Mouse (Mus musculus): ENCODE measurements around the gene Dennd1a. TPM values are rescaled to one million over a fixed set of nuclear protein-coding genes. Genes with fewer than 3 reads are reported as not detected.

Gene Dennd1a
- polyA plus RNA-seq, 1 experiment from 2014 or later = 10.9 TPM

DNA sequence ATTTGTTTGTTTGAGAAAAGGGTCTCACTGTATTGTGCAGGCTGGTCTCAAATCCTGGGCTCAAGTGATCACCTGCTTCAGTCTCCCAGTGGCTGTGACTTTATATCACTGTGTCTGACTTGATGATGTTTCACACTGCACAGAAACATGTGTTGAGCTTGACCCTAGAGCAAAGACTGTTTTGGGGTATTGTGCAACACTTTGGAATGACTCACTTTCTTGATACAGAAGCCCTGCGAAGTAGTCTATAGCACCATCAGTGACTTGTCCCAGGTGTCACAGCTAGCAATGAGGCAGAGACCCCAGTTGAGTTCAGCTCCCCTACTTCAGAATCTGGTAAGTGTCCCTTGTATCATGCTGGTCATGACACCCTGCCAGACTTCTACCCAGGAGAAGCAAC, 429.7 kb downstream of the Dennd1a start:
- DNase-seq (ENCODE audit: low spot score) (no peak), ATAC-seq (ENCODE audit: low read depth) (no peak)
- no peaks in the 10 kb centered on the region for H3K4me1 ChIP-seq (ENCODE audit: control insufficient read depth, insufficient read depth, low read length)
- H3K27ac ChIP-seq (replicated peaks; ENCODE audit: low read depth, low read length) = no peak overlapping the region
- no peak overlapping the region for H3K9ac ChIP-seq (ENCODE audit: low read depth, low read length)
- H3K4me3 ChIP-seq (ENCODE audit: low read depth, low read length) = no peak overlapping the region
- 100% methylated on average over 1 of the region's 1 CpGs for WGBS
- no peaks in the 10 kb centered on the region for H3K36me3 ChIP-seq (ENCODE audit: control insufficient read depth, insufficient read depth, low read length)
- H3K27me3 ChIP-seq (replicated peaks; ENCODE audit: control insufficient read depth, insufficient read depth, low read length) = no peaks in the 10 kb centered on the region
- no peak overlapping the region for H3K4me2 ChIP-seq (ENCODE audit: low read depth, low read length)
- no peaks in the 10 kb centered on the region for H3K9me3 ChIP-seq (ENCODE audit: control insufficient read depth, low read length)

DNA sequence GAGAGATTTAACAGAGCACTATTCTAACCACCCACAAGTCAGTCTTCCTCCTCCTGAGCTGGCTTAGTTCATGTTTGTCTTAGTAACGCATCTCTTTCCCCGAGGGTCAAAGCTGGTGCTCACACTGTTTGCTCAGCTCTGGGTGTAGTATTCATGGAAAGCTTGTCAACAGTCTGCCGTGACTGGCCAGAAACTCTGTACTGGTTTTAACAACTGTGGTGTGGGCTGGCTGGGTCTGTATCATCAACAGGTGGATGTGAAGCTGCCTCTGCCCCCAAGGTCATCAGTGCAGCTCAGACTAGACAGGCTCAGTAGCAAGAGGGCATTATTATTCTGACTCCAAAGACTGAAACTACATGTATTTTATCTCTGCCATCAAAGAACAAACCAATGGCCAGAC, 430.2 kb downstream of the Dennd1a start:
- H3K27me3 ChIP-seq (replicated peaks; ENCODE audit: control insufficient read depth, insufficient read depth, low read length) = no peaks in the 10 kb centered on the region
- WGBS = 68% methylated on average over 3 of the region's 3 CpGs
- no peaks in the 10 kb centered on the region for H3K36me3 ChIP-seq (ENCODE audit: control insufficient read depth, insufficient read depth, low read length)
- H3K27ac ChIP-seq (replicated peaks; ENCODE audit: low read depth, low read length) = no peak overlapping the region
- H3K4me1 ChIP-seq (ENCODE audit: control insufficient read depth, insufficient read depth, low read length) = no peaks in the 10 kb centered on the region
- H3K4me3 ChIP-seq (ENCODE audit: low read depth, low read length) = no peak overlapping the region
- no peak overlapping the region for H3K4me2 ChIP-seq (ENCODE audit: low read depth, low read length)
- H3K9ac ChIP-seq (ENCODE audit: low read depth, low read length) = no peak overlapping the region
- DNase-seq (ENCODE audit: low spot score) = no peak
- ATAC-seq (ENCODE audit: low read depth) = no peak
- H3K9me3 ChIP-seq (ENCODE audit: control insufficient read depth, low read length) = no peaks in the 10 kb centered on the region

DNA sequence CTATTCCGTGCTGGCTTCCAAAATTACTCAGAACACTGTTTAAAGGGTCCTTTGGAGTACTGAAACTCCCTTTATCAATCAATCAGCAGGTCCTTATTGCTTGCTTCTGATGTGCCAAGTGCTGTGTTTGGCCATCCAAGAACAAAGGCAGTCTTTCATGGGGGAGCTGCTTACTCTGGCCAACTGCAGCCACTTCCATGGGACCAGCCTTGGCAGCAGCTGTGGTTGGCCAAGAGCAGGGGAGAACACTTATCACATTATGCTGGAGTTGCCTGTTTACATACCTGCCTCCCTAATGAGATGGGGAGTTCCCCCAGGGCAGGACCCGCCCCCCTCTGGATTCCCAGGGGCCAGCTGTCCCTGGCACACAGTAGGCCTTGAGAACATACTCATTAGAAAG, 432.0 kb downstream of the Dennd1a start:
- no peak overlapping the region for H3K4me2 ChIP-seq (ENCODE audit: low read depth, low read length)
- no peaks in the 10 kb centered on the region for H3K4me1 ChIP-seq (ENCODE audit: control insufficient read depth, insufficient read depth, low read length)
- 61% methylated on average over 2 of the region's 2 CpGs for WGBS

DNA sequence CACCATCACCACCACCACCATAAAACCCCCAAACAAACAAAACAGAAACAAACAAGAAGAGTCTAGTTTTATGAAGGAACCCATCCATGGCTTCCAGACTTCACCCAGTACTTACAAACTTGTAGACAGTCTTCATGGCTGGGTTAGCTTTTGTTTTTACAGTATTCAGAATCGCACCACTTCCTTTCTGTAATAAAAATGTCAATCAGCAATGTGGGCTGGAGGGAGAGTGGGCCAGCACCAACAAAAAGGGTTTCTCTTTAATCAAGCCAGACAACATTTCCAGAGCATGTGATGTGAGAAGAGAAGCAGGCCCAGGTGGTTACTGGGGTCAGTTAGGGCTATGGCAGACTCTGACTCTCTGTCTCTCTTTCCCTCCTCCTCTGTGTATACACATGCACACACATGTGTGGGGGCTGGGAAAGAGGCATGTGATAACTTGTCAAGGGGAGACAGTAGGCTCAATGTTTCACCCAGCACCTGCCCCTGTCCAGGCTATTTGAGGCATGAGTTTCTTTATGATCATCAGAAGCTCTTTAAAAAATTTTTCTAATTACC, 433.2 kb downstream of the Dennd1a start:
- ATAC-seq (ENCODE audit: low read depth) (no peak), DNase-seq (ENCODE audit: low spot score) (no peak)
- H3K4me2 ChIP-seq (ENCODE audit: low read depth, low read length) = no peak overlapping the region
- H3K9ac ChIP-seq (ENCODE audit: low read depth, low read length) = no peak overlapping the region
- no peaks in the 10 kb centered on the region for H3K9me3 ChIP-seq (ENCODE audit: control insufficient read depth, low read length)
- H3K4me3 ChIP-seq (ENCODE audit: low read depth, low read length) = no peak overlapping the region
- WGBS = 55% methylated on average over 1 of the region's 1 CpGs
- no peaks in the 10 kb centered on the region for H3K4me1 ChIP-seq (ENCODE audit: control insufficient read depth, insufficient read depth, low read length)
- no peaks in the 10 kb centered on the region for H3K27me3 ChIP-seq (replicated peaks; ENCODE audit: control insufficient read depth, insufficient read depth, low read length)
- no peaks in the 10 kb centered on the region for H3K36me3 ChIP-seq (ENCODE audit: control insufficient read depth, insufficient read depth, low read length)
- H3K27ac ChIP-seq (replicated peaks; ENCODE audit: low read depth, low read length) = no peak overlapping the region

More for the DNA sequence above, 432.0 kb downstream of the Dennd1a start:
- no peak overlapping the region for H3K4me3 ChIP-seq (ENCODE audit: low read depth, low read length)
- H3K9me3 ChIP-seq (ENCODE audit: control insufficient read depth, low read length) = no peaks in the 10 kb centered on the region
- H3K27ac ChIP-seq (replicated peaks; ENCODE audit: low read depth, low read length) = no peak overlapping the region
- no peaks in the 10 kb centered on the region for H3K36me3 ChIP-seq (ENCODE audit: control insufficient read depth, insufficient read depth, low read length)
- no peak for ATAC-seq (ENCODE audit: low read depth)
- no peak overlapping the region for H3K9ac ChIP-seq (ENCODE audit: low read depth, low read length)
- no peaks in the 10 kb centered on the region for H3K27me3 ChIP-seq (replicated peaks; ENCODE audit: control insufficient read depth, insufficient read depth, low read length)
- DNase-seq (ENCODE audit: low spot score) = no peak

DNA sequence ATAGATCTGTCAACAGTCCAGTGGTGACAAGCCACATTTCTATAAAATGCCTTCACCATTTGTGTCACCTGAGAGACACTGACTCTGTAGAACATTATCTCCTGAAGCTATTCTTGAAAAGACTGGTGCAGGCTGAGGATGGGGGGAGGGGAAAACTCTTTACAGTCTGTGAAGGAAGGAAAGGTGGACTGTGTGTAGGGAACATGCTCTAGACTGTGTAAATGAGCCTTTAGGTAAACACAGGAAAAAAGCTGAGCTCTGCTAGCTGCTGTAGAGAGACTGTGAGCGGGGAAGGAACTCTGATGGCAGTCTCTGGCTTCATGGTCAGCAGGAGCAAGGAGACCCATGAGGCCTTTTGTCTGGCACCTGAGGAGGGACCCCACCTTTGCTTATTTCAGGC, 436.6 kb downstream of the Dennd1a start:
- Histone ChIP-seq H3K27ac (replicated peaks; ENCODE audit: low read depth, low read length) (no peak overlapping the region), H3K9me3 (ENCODE audit: control insufficient read depth, low read length) (no peaks in the 10 kb centered on the region), H3K9ac (ENCODE audit: low read depth, low read length) (no peak overlapping the region), H3K4me3 (ENCODE audit: low read depth, low read length) (no peak overlapping the region), H3K4me2 (ENCODE audit: low read depth, low read length) (no peak overlapping the region), H3K36me3 (ENCODE audit: control insufficient read depth, insufficient read depth, low read length) (no peaks in the 10 kb centered on the region), H3K4me1 (ENCODE audit: control insufficient read depth, insufficient read depth, low read length) (no peaks in the 10 kb centered on the region), H3K27me3 (replicated peaks; ENCODE audit: control insufficient read depth, insufficient read depth, low read length) (no peaks in the 10 kb centered on the region)
- 58% methylated on average over 1 of the region's 1 CpGs for WGBS
- ATAC-seq (ENCODE audit: low read depth) (no peak), DNase-seq (ENCODE audit: low spot score) (no peak)

DNA sequence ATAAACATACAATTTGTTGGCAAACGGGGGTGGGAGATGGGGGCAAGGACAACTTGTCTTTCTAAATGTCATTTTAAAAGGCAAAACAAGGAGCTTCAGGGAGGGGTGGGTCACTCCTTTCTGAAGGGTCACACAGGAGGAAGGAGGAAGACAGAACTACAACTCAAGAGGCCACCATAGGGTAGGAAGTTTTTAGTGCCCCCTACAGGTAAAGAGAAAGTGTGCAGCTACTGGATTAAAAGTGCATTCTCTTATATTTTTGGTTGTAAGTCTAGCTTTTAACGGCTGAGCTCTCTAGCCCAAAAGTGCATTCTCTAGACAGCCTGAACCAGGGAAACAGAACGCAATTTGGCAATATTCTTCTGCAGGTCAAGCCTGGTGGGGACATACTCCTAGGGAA, 437.8 kb downstream of the Dennd1a start:
- Histone ChIP-seq H3K27me3 (replicated peaks; ENCODE audit: control insufficient read depth, insufficient read depth, low read length) (no peaks in the 10 kb centered on the region), H3K4me1 (ENCODE audit: control insufficient read depth, insufficient read depth, low read length) (no peaks in the 10 kb centered on the region), H3K4me2 (ENCODE audit: low read depth, low read length) (no peak overlapping the region), H3K9me3 (ENCODE audit: control insufficient read depth, low read length) (no peaks in the 10 kb centered on the region), H3K27ac (replicated peaks; ENCODE audit: low read depth, low read length) (no peak overlapping the region), H3K9ac (ENCODE audit: low read depth, low read length) (no peak overlapping the region), H3K4me3 (ENCODE audit: low read depth, low read length) (no peak overlapping the region), H3K36me3 (ENCODE audit: control insufficient read depth, insufficient read depth, low read length) (0 out of 2 replicates have a peak, but pooled peaks cover 4% of the 10 kb centered on the region)
- WGBS = 86% methylated on average over 3 of the region's 3 CpGs
- no peak for ATAC-seq (ENCODE audit: low read depth)
- DNase-seq (ENCODE audit: low spot score) = no peak

DNA sequence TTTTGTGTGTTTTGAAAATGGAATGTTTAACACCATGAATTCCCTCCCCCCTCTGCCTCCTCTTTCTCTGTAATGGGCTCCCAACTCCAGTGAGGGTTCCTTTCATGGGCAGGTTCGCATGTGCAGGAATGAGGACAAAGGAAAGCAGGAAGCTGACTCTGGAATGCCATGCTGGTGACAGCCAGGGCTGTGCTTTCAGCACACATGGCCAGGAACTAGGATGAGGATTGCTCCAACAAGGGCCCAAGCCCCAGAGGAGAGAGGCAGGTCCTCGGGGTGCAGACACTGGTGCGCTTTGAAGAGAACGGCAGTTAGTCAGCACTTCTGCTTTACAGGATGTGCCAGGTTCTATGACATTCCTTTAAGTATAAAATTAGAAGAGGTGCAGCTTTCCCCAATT, 444.5 kb downstream of the Dennd1a start:
- H3K27ac ChIP-seq (replicated peaks; ENCODE audit: low read depth, low read length) = no peak overlapping the region
- H3K9ac ChIP-seq (ENCODE audit: low read depth, low read length) = no peak overlapping the region
- no peak for ATAC-seq (ENCODE audit: low read depth)
- no peaks in the 10 kb centered on the region for H3K27me3 ChIP-seq (replicated peaks; ENCODE audit: control insufficient read depth, insufficient read depth, low read length)
- peaks cover 9% of the 10 kb centered on the region for H3K4me1 ChIP-seq (ENCODE audit: control insufficient read depth, insufficient read depth, low read length)
- DNase-seq (ENCODE audit: low spot score) = no peak
- no peak overlapping the region for H3K4me3 ChIP-seq (ENCODE audit: low read depth, low read length)
- H3K4me2 ChIP-seq (ENCODE audit: low read depth, low read length) = no peak overlapping the region
- peaks cover 13% of the 10 kb centered on the region; the same call in 1 of the 2 replicates for H3K36me3 ChIP-seq (ENCODE audit: control insufficient read depth, insufficient read depth, low read length)
- 23% methylated on average over 4 of the region's 4 CpGs for WGBS
- H3K9me3 ChIP-seq (ENCODE audit: control insufficient read depth, low read length) = no peaks in the 10 kb centered on the region

DNA sequence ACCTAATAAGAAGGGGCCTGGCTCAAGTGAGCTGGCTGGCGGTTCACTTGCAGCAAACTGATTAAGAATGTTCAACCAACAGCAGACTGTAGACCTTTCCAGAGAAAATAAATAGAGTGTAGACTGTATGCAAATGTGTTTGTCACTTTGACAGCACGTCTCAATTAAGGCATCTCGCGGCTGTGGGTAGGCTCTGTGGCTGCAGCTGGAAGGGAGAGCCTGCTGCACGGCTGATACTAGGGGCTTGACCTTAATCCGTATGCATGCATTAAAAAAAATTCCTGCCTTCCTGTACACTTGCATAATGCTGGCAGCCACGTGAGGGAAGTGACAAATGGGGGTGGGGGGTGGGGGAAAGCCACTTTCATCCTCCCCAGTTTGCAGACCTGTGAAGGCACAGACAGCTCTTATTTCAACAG, 445.0 kb downstream of the Dennd1a start:
- H3K9ac ChIP-seq (ENCODE audit: low read depth, low read length) = peak overlapping the region; percentile 30; the same call in 1 of the 2 replicates
- no peaks in the 10 kb centered on the region for H3K9me3 ChIP-seq (ENCODE audit: control insufficient read depth, low read length)
- peak overlapping the region; percentile 33 for H3K27ac ChIP-seq (replicated peaks; ENCODE audit: low read depth, low read length)
- DNase-seq (ENCODE audit: low spot score) = peak; percentile 69
- no peaks in the 10 kb centered on the region for H3K27me3 ChIP-seq (replicated peaks; ENCODE audit: control insufficient read depth, insufficient read depth, low read length)
- peaks cover 13% of the 10 kb centered on the region; the same call in 1 of the 2 replicates for H3K36me3 ChIP-seq (ENCODE audit: control insufficient read depth, insufficient read depth, low read length)
- peak; percentile 50; the same call in 1 of the 2 replicates for ATAC-seq (ENCODE audit: low read depth)
- WGBS = 11% methylated on average over 7 of the region's 7 CpGs
- no peak overlapping the region for H3K4me3 ChIP-seq (ENCODE audit: low read depth, low read length)
- no peak overlapping the region for H3K4me2 ChIP-seq (ENCODE audit: low read depth, low read length)
- H3K4me1 ChIP-seq (ENCODE audit: control insufficient read depth, insufficient read depth, low read length) = peaks cover 9% of the 10 kb centered on the region

DNA sequence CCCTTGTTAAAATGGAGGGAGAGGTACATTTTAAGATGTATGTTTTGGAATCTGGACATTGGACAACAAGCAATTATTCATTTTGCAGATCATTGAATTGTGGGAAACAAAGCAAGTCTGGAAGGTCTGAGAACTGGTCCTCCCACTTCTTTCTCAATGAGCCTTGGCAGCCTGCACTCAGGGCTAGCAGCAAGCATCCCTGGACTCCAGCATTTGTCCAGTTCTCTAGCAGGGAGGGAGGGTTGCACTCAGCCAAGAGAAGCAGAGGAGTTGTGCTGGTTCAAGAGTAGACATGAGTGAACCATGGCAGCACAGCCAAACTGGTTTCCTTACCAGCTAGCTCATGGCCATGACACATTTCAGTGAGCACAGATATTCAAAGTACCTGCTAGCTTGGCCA, 447.3 kb downstream of the Dennd1a start:
- Histone ChIP-seq H3K4me2 (ENCODE audit: low read depth, low read length) (no peak overlapping the region), H3K9ac (ENCODE audit: low read depth, low read length) (no peak overlapping the region), H3K4me1 (ENCODE audit: control insufficient read depth, insufficient read depth, low read length) (peaks cover 9% of the 10 kb centered on the region), H3K36me3 (ENCODE audit: control insufficient read depth, insufficient read depth, low read length) (peaks cover 13% of the 10 kb centered on the region; the same call in 1 of the 2 replicates), H3K27ac (replicated peaks; ENCODE audit: low read depth, low read length) (no peak overlapping the region), H3K27me3 (replicated peaks; ENCODE audit: control insufficient read depth, insufficient read depth, low read length) (no peaks in the 10 kb centered on the region), H3K9me3 (ENCODE audit: control insufficient read depth, low read length) (no peaks in the 10 kb centered on the region), H3K4me3 (ENCODE audit: low read depth, low read length) (no peak overlapping the region)
- ATAC-seq (ENCODE audit: low read depth) (no peak), DNase-seq (ENCODE audit: low spot score) (no peak)
